Mouse (Mus musculus) cerebellum, adult 11 months (tissue): ENCODE results near the gene Olfr870.
"Not testable (repeated sequence)": the region's sequence is repeated elsewhere in the genome, so short reads cannot be mapped to it uniquely, and the experiment has no call there.

Experiments used
- DNase-seq: peaks from one replicate; pipeline ENCODE4 v3.0.0; 2022

The Olfr870 gene

DNA sequence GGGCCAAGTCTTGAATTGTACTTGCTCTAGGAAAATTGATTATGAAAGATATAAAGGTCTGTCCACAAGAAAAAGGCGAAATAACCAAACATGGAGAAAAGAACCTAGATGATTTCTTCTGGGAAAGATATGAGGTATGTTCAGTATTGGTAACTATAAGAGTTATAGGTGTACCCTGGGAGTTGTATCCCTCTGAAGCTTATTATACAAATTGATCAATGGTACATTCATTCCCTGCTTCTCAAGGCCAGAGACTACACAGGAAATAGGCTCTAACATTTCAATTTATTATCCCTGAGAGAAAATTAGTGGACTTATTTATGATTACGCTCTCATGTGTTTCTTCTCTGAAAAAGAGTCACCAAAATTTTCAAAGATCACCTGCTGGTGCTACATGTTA lies at the start of gene Olfr870:
Olfr870 (minus strand) TSS at position 101 of the 400 bp plus-strand sequence.
- no peak for DNase-seq

DNA sequence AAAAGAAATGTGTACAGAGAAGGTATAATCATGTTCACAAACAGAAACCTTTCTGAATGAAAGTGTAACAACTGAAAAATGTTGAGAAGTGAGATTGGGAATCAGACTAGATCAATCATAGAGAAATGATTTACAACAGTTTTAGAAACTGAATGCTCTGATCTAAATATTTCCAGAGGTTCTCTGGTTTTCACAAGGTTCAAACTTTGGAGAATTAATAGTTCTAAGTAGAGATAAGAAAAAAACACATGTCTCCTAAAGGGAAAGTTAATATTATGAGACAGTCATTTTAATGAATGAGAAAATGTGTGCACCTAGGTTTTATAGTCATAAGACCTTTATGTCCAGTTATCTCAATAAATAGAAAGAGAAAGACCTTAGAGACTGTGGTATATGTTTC lies 38.0 kb upstream of the Olfr870 start, which contains the start of gene Olfr871:
Olfr871 (plus strand) TSS at position 301 of the 400 bp plus-strand sequence.
- DNase-seq = no peak

DNA sequence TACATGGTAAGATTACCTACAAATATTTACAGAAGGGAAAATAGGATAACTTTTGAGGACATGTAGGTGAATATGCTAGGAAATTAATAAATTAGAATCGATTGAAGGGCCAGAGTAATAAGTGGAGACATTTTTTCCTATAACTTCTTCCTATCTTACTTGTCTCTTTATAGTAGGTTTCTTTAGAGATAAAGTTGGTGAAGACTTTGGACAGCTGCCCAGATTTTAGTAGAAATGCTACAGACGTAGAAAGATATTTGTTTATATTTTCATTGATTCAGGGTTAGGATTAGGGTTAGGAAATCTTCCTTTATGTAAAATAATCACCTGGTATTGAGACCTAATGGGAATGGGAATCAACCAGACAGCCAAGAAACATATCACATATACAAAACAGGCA lies 37.6 kb upstream of the Olfr870 start:
- DNase-seq = no peak

DNA sequence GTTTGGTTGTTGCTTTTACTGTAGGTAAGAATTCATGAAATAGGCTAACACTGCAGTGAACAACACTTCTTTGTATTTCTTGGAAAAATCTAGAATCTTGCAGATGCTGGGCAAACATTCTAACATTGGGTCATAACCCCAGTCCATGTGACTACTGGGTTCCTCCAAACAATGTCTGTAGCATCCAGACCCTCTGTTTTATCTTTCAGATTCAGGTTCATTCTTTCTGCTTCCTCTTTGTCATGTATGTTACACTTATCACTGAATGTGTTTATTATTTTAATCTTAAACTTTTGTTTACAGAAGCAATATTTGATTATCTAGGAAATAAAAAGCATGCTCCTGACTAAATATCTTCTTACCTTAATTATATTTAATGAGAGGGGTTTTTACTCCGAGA lies 37.0 kb upstream of the Olfr870 start:
- no peak for DNase-seq

DNA sequence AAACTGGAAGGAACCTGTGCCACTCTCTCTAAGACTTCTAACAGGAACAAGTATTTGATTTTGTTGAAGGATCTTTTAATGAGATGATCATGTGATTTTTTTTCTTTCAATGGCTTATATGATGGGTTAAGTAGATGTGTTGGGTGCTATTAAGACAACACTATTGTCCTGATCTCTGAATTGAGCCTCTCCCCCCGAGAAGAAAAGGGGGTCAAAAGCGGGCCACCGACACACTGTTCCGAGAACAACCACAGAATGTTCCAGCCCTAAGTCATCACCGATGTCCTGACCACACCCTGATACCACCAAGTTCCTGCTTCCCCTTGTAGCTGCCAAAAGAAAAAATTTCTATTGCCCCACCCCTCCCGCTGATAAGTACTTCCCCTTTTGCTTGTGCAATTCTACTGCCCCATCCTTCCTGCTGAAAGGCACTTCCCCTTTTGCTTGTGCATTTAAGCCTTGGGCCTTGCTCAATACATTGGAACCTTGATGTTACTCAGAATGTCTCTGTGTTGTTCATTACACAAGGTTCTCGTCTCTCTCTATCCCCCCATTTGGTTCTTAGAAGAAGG lies 29.6 kb upstream of the Olfr870 start:
- DNase-seq = not testable (repeated sequence)

DNA sequence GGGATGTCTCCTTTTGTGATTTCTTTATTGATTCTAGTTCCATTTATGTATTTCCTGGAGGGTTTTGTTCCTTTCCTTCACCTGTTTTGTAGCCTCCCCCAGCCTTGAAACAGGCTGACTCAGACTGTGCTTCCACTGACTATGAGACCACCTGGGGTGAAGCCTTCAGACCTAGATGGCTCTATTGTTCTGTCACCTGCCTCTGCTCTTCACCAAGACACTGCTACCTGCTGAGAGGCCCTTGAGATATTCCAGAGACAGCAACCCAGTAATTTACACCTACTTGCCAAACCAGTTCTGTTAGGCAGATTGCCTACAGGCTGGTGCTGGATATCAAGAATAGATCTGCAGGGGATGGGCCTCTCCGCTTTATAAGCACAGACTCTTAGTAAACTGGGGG lies 28.3 kb upstream of the Olfr870 start:
- no peak for DNase-seq

DNA sequence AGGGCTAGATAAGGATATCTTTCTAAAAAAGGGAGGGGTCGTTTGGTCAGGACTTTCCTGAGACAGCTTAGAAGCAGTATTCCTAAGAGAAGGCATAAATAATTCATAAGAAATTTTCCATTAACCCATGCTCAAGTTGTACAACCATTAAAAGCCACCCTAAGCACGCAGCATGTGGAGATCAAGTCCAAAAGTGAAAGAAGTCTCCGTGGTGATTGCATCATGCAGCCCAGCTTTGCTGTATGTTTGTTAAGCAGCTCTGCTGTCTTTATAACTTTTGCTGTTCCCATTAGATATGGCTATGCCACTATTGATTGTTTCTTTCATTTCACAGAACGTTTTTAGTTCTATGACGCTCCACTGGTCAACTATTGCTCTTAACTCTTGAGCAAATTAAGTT lies 5.6 kb upstream of the Olfr870 start:
- DNase-seq = no peak

DNA sequence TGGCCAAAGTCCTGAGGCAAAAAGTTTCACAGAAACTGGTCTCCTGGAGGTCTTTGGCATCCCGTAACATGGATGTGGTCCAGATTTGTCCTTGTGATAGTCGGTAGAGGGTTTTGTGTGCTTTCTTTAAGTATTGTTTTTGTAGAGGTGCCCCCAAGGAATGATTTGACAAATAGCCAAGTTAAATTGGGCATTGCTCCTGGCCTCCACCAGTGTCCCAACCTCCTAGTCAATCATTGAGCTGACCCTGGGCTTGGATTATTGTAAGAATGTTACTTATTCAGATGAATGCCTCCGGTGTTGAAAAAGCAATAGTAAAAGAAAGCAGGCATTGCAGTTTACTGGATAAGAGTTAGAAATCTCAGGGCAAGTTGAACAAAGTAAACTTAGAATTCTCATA lies 24.2 kb downstream of the Olfr870 start:
- DNase-seq = no peak

DNA sequence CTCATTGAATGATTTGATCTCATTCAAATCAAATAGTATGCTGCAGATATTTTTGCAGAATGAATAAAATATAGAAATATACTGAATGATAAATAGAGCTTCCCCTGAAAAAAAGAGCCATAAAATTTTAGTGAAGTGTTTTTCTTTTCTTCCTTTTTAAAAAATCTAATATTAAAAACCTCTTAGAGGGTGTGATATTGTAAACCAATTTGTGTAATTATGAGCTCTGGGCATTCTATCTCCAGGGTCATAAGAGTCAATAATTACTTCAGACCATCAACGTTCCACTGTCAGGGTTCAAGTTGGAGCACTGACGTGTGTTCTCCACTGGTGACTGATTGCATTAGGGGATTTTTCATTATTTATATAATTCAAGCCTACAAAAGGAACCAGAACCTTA lies 45.1 kb downstream of the Olfr870 start, which contains the start of gene Olfr869:
Olfr869 (plus strand) TSS at position 301 of the 400 bp plus-strand sequence.
- no peak for DNase-seq
